Mouse (Mus musculus) cerebellum, postnatal 14 days (tissue): ENCODE data around the gene Srrd.

Source experiments
- DNase-seq, 2 experiments: peaks; one replicate each; pipeline ENCODE4 v3.0.0; 2021; ENCODE audit warnings: mixed read lengths in 2 of 2

The Srrd gene

DNA sequence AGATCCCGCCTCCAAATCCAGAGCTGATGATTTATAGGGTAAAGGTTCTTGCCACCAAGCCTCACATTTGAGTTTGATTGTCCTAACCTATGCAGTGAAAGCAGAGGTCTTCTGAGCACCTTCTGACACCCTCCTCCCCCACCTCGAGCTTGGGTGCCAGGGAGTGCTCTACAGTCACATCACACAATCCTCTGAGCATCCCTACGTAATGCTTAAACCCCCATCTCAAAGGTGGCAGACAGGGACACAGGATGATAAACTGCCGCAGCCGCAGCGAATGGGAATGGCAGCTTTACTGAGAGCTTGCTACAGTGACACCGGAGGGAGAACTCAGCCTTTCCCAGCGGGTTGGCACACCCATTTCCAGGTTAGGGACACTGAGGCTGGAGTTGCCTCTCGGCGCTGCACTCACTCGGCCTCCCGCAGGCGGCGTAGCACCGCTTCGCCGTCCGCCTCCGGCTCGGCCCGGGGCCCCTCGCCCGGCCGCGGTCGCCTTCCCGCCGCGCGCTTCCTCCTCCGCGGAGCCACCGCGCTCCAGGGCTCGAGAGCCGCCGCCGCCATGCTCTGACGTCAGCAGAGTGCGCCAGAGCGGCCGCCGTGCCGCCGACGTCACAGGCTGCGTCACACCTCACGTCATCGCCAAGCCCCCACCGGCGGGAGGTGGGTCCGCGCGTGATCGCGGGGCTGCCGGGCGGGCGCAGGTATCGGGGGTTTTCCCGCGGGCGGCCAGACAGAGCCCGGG, at the start of gene Srrd, which contains the start of gene Hps4:
Srrd (minus strand) TSS at position 578 of the 742 bp plus-strand sequence.
Hps4 (plus strand) TSS at position 621 of the 742 bp plus-strand sequence.
- peak; percentile 94 to 97 for DNase-seq

DNA sequence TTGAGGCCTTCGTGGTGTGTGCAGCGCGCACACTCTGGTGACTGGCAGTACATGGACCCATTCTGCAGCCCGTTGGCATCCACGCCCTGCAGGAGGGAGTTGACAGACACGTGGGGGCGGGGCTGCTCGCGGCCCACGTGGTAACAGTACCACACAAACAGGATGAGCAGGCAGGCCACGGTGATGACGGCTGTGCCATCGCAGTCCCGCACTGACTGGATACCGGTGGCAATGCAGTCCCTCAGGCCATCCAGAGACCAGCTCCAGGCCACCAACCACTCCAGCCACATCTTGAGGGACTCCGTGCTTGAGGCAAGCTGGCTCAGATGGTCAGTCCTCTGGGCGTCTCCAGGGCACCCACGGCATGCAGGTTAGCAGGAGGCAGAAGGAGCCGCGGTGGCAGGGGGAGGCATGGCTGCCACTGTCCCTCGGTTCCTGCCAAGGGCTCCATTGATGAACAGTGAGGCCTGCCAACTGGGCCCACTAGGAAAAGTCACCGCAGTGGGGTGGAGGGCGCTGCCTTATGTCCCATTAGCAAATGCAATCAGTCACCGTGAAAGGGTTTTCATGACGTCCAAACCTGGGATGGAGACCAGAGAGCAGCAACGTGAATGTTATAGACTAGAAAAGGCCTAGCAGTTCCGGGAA, 49.0 kb upstream of the Srrd start:
- peak; percentile 63 to 69 for DNase-seq

DNA sequence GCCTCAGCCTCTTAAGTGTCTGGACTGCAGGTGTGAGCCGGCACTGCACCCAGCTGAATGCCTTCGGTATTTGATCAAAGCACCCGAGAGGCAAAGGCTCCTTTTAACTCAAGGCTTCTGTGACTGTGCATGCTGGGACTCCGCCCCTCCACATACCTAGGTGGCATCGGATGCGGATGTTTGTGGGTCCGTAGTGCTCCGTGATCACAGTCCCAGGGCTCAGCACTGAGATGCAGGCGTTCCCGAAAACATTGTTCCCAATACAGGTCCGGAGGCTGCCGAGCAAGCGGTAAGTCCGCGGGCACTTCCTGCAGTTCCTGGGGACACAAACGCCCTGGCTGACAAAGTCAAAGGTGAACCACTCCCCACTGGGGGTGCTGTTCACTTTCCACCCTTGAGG, 48.2 kb upstream of the Srrd start:
- DNase-seq: no peak

DNA sequence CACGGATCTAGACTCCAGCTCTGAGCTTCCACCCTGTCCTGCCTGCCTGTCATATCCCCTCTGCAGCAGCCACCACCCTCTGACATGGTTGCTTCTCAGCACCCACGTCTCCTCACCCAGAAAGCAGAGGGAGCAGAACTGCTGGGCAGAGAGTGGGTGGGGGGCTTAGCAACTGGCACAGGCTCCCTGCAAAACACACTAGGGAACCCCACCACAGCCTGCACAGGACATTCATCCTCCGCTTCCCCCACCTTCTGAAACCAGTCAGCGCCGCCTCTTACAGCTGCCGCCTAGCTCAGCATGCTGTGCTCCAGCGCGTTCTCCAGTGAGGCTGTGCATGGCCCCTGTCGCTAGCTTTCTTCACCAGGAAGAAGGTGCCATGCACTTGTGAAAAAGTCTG, 46.5 kb upstream of the Srrd start:
- DNase-seq: no peak

DNA sequence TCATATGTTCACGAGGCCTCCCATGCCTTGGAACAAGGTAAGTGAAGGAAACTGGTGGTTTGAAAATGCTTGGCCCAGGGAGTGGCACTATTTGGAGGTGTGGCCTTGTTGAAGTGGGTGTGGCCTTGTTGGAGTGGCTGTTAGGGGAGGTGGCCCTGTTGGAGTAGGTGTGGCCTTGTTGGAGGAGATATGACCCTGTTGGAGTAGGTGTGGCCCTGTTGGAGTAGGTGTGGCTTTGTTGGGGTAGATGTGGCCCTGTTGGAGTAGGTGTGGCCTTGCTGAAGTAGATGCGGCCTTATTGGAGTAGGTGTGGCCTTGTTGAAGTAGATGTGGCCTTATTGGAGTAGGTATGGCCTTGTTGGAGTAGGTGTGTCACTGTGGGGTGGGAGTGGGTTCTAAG, 43.1 kb upstream of the Srrd start:
- no peak for DNase-seq

DNA sequence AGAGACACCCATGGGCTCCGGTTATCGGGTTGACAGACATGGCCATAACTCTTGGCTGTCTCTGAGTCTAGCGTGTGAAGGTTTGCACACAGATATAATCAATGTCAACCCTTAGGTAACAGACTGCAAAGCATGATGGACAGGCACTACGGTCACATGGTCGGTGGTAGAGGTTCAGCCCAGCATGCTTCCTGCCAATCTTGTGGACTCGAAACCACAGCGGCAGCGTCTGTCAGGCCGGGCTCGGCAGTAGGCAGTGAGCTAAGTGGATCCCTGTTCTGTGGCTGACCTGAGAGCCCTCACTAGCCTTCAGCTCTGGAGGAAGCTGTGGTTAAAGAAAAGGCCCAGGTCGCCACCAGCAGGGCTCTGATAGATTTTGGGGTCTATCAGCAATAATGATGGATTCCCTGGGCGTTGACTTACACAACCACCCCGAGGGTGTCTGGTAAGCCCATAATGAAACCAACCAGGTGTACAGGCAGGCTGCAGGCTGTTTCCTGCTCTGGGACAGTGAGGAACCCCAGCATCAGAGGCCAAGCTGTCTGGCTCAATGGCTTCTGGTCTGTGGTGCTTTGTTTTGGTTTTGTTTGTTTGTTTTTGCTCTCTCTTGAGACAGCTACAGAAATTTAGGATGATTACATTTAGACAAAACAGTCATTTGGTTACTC, 42.1 kb upstream of the Srrd start:
- no peak for DNase-seq

DNA sequence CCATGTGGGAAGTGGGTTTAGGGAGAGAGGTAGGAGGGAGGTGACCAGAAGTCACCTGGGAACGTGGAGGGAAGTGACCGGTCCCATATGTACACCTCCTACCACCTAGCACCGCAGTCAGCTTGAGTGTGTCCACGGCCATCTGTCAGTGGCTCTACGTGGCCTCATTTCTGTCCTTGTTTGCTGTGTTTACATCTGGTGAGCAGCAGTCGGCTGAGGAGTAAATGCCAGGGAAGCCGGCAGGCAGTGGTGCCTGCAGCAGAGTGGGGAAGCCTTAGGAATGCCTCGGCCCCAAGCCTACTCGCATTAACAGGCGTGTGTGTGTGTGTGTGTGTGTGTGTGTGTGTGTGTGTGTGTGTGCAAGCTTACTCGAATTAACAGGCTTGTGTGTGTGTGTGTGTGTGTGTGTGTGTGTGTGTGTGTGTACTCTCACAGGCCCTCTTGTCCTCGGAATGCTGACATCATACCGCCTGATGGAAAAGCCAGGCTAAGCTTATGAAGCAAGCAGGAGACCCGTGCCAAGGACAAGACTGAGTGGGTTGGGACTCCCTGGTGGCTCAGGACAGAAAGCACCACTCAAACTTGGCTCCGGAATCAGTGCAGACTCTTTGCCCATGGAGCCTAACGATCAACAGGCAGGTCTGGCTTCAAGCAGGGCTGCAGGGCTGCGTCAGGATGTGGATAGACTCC, 39.9 kb upstream of the Srrd start:
- DNase-seq: peak in 1 of 2 experiments; percentile 50

DNA sequence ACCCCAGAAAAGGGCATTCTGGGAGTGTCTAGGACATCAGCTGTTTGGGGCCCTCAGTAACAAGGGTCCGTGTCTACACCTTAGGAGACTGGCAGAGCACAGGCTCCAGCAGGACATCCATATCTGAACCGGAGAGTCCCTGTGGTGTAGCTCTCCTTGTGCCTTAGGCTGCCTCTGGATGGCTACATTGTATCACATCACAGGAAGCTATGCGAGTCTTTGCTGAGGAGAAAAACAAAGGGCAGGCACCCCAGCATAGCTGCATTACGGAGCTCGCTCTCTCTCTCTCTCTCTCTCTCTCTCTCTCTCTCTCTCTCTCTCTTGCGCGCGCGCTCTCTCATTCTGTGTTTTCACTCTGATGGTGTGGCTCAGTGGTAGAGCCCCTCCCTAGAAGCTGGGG, 39.2 kb upstream of the Srrd start:
- DNase-seq: no peak

DNA sequence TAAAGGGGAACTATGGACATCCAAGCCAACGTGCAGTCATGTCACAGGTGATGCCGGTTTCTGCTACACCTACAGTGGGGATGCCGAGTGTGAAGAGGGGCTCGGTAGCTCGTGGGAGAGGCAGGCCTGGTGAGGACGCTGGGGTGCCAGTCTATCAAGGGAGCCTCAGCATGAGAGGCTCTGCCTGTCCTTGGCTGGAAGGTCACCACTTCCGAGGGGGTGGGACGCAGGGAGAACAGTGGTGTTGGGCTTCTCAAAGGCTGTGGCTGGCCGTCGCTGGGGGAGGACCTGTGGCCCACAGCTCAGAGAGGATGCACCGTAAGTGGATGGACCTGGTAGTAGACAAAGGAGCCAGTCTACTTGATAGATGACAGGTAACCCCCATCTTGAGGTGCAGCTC, 38.3 kb upstream of the Srrd start:
- DNase-seq: no peak

DNA sequence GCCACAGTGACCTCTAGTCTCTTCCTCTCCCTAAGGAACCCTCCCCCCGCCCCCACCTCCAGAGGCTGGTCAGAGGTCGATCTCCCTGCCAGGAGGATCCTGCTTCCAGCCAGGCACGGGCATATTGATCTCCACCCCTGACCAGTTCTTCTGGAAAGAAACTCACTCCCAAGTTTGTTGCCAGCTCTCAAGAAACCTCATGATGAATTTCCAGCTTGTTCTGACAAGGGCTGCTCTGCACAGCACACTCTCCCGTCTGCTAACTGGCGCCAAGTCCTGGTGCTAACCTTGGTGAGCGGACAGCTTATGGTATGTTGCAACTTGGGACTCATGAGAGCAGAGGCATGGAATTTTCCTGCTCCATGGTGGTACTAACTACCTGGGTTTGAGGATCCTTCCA, 35.9 kb upstream of the Srrd start:
- DNase-seq: no peak

DNA sequence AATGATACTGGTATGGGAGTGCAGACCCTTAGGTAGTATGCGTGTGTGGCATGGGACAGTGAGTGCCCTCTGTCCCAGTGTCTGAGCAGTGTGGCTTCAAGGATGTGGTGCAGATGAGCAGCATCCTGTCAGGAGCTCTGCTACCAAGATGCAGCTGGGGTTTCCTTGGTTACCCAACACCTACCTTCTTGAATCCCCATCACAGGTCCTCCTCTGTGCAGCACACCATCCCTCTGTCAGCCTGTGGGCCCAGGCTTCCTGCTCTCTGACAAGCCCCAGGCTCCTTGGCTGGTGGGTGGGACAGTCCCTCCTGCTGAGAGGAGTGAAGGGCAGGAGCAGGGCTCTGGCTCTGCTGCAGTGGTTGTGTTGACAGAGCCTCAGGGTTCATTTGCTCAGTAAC, 34.5 kb upstream of the Srrd start:
- DNase-seq: peak in 1 of 2 experiments; percentile 4

DNA sequence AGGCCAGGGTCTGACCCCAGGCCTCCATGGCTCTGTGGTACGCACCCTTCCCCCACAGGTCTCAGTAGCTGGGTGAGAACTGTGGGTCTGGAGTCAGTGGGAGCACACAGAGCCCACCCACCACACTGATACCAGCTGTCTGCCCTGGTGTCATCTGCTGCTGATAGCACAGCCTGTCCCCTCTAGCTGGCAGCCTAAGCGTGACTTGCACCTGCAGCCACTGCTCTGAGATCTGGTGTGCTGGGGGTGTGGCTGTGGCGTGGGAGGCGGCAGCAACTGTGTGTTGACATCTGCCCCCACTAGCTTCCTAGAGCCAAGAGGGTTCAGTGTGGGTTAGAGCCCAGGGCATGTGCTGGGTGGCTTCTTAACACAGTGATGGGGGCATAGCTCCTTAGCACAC, 33.3 kb upstream of the Srrd start:
- DNase-seq: no peak

DNA sequence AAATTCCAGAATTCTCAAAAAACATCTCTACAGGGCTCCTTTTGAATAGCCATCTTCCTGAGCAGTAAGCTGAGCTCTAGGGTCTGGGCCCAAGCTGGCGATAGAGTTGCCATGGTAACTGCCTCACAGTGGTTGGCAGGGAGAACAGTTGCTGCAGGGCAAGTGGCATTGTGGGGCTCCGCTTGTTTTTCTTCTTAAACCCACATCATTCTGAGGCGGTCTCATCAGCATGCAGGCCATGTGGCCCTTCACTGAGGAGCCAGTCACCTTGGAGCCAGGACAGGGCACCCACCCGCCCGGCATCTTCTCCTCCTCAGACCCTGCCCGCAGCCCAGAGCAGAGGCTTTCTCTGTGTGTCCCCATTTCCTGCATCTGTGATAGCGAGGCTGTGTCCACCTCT, 29.1 kb upstream of the Srrd start:
- DNase-seq: peak; percentile 81 to 85

DNA sequence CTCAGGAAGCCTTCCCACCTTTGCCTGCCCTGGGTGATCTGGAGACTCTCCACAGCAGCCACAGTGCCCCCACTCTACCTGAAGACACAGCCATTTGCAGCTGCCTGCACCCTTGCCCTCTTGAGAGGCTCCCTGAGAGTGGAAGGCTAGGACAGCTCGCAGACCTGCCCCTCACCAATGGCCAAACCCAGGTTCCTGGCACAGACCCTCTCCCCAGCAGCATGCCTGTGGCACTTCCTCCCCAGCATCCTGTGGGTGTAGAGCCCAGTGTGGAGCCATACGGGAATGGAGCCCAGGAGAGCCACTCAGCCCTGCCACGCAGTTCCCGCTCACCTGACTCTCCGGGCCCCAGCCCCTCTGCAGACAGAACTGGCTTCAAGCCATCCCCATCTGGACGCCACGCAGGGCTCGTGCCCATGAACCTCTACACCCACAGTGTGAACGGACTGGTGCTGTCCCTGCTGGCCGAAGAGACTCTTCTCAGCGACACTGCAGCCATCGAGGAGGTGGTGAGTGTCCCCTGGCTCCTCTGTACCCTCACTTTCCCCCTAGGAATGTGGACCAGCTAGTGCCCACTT, 27.5 kb upstream of the Srrd start:
- peak; percentile 57 to 62 for DNase-seq

DNA sequence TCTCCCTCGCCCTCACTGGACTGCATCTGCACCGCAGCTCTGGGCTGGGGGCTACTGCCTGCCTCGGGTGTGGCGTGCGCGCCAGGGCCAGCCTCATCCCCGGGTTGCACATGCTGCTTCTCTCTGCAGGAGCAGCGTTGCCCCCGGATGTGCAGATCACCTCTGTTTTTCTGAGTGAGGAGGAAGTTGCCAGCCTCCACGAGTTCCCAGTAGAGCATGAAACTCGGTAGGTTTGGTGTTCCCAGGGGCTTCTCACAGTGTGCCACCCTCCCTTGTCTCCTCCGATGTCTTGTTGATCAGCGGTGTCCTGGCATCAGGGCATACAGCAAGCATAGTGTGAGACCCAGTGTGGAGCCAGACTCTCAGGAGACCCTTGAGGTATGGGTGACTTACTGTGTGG, 26.5 kb upstream of the Srrd start:
- peak in 1 of 2 experiments; percentile 49 for DNase-seq

DNA sequence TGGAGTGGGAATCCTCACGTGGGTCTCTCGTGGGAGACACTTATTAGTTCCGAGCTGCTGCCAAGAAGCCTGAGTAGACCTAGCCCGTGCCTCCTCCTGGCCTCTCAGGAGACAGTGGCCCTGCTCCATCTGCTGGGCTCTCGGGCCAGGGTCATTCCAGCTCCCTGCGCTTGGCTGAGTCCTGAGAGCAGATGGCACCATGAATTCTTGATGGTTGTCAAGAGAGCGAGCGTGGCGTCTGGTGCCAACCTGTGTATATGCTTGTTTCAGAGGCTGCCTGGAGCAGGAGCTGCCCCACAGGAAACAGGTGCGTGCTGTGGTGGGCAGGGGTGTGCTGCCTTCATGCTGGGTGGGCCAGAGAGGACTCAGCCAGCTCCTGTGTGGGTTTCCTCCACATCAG, 25.8 kb upstream of the Srrd start:
- DNase-seq: peak; percentile 90 to 93

DNA sequence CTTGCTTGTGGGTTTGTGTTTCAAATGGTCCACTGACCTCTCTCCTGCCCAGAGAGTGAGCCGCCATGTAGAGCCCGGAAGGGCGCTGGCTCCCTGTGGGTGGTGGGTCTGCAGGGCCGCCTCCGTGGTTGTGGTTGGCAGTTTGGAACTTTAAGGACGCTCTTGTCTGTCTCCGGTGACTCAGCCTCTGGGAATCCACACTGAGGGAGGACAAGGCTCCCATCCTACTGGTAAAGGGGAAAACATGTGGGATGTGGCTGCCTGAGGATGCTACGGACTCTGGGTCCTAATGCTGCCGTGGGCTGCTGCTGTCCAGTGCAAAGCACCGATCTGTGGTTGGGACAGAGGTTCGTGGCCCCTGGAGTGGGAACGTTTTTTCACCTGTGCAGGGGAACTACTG, 25.1 kb upstream of the Srrd start:
- peak in 1 of 2 experiments; percentile 36 for DNase-seq

DNA sequence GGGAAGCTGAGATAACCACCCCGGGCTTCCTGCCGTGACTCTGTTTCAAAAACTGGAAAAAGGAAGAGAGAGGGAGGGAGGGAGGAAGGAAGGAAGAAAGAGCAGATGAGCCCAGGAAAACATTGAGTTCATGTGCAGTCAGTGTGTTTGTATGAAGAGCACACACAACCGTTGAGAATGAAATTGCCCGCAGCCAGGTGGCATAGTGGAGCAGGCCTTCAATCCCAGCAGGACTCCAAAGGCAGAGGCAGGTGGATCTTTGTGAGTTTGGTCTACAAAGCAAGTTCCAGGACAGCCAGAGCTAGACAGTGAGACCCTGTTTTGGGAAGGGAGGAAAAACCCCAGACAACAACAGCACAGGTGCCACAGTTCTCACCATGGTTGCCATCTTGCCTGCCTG, 24.5 kb upstream of the Srrd start:
- DNase-seq: no peak

DNA sequence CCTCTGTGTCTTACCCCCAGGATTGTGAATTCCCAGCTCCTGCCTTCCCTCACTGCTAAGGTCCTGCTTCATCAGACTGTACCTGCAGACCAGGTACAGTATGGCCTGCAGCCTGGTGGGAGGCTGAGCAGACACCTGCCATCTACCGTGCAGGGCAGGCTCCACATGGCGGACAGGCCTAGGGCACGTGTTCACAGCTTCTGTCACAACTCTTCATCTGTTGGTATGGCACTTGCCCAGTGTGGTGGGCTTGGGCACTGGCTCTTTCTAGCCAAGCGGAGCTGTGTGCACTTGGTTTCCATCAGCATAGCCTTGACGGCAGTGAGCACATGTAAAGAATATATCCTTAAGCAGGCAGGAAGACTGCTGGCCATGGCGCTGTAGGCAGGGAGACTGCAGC, 24.0 kb upstream of the Srrd start:
- DNase-seq: peak; percentile 37 to 53

DNA sequence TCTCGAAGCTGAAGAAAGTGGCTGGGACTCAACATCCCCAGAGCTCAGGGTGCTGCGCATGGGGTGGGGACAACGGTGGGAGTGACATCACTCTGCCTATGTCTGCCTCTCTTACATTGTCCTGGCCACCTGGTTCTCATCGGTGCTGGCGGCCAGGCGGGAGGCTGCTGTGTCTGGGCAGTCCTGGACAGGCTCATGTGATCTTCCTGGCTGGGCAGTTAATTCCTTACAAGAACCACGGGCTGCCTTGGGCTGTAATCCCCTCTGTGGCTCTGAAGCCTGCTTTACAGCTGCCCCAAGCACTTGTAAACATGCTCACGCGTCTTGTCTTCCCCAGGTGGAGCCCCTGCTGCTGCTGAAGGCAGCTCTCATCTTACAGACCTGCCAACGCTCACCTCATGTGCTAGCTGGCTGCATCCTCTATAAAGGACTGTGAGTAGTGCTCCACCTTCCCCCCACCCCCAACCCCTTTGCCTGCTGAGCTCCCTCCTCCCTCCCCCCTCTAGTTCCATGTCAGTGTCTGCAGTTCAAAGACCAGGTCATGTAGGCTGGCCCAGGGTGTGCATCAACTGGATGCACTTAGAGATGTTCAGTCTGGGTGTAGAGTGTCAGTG, 21.5 kb upstream of the Srrd start:
- no peak for DNase-seq

DNA sequence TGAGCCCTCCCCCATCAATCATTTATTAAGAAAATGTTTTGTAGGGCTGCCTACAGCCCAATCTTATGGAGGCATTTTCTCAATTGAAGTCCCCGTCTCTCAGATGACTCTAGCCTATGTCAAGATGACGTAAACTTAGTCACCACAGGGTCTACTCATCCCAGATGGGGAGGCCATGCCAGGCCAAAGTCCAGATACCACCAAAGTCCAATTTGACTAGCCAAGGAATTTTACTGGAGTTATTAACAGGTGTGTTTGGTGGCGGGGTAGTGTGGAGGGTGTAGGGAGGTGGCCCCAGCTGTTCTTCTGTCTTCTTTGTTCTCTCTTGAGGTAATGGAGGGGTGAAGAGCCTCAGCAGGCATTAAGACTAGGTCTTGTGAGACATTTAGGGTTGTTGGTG, 17.2 kb upstream of the Srrd start:
- DNase-seq: no peak

DNA sequence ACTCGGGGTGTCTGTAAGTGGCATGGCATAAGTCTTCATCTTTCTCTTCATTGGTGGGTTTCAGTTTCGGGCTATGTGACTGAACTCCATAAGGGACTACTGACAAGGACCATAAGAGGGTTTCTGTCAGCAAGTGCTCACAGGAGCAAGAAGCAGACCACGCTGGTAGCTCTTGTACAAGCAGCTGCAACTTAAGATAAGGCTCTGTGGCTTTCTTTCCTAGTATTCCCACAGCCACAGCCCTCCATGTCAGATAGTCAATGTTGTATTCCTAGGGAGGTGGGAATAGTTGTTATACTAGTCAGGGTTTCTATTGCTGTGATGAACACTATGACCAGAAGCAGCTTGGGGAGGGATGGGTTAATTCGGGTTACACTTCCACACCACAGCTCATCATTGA, 16.7 kb upstream of the Srrd start:
- DNase-seq: no peak

DNA sequence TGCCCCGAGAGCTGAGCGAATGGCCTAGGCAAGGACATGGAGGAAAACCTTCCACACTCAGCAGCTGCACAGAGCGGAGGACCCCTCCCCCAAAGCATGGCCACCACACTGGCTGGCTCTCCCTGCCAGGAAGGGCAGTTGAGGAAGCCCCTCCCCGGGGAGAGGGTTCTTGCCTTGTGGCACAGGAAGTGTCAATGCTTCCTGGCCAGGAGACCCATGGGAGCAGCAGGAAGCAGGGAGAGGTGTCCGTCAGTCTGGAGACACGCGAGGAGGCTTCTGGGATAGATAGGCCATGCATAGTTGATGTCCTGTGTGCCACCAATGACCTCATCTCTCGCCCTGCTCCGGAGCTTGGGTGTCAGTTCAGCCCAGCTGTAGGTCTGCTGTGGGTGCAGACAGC, 13.5 kb upstream of the Srrd start:
- DNase-seq: no peak
